Mouse (Mus musculus): Measurements from ENCODE around the gene Stk32b. TPM values are rescaled to one million over a fixed set of nuclear protein-coding genes. Genes with fewer than 3 reads are reported as not detected.
A peak's percentile ranks its signal among the peaks of the same experiment; 100 is the strongest.

Stk32b gene
- polyA plus RNA-seq, 1 experiment from 2014 or later = 11.6 TPM

DNA sequence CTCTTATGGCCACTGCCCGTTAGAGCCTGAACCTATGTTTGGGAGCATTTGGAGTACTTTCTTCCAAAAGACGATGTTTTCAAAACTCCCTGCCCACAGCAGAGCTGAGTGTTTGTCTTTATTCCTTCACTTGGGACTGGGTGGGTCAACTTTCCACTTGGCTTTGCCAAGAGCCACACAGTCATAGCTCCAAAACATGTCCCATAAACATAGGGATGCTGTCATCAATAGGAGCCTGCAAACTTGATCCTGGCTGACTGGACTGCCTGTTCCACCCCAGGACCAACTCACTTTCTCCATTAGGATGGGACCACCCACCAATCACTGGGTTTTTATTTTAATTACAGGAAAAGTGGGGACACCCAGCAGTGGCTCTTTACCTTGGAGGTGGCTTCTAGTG is 13.8 kb upstream of the Stk32b start:
- Histone ChIP-seq H3K4me3 (ENCODE audit: low read depth, low read length) (no peak overlapping the region), H3K27ac (ENCODE audit: low read depth, low read length) (no peak overlapping the region), H3K9me3 (ENCODE audit: control insufficient read depth, low read length) (no peaks in the 10 kb centered on the region), H3K9ac (ENCODE audit: low read length) (no peak overlapping the region), H3K27me3 (ENCODE audit: control insufficient read depth, insufficient read depth, low read length) (no peaks in the 10 kb centered on the region), H3K36me3 (ENCODE audit: control insufficient read depth, insufficient read depth, low read length) (no peaks in the 10 kb centered on the region), H3K4me1 (ENCODE audit: control insufficient read depth, insufficient read depth, low read length) (no peaks in the 10 kb centered on the region), H3K4me2 (ENCODE audit: low read depth) (no peak overlapping the region)
- whole genome bisulfite sequencing = 89% methylated on average over 2 of the region's 2 CpGs
- DNase-seq (ENCODE audit: low spot score) (no peak), ATAC-seq (ENCODE audit: insufficient read depth, low FRiP score, low TSS enrichment) (no peak)

DNA sequence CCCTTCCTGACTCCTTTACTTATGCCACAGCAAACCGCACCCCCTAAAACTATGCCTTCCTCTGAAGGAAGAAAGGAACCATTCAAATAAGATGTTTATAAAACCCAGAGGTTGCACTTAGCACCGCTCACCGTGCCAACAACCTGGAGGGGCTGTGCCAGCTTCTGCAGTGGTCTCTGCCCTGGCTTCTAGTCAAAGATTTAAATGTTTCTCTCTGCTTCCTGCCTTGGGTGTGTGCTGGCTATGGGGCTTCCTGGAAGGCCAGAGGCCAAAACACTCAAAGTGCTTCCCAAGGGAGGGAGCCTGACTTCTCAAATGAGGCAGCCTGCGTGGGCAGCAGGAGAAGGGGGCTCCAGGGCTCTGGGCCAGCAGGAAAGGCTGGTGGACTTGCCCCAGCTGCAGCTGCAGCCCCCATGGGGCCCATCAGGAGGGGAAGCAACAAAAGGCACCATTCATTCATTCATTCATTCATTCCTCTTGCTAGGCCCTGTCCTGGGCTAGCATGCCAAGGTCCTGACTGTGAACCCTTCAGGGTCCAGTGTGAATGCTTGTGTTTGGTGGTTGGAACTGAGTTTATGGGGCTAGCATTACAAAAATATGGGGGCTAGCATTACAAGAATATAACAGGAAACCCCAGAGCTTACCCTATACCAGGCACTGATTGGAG is 8.4 kb upstream of the Stk32b start:
- no peak overlapping the region for H3K4me3 ChIP-seq (ENCODE audit: low read depth, low read length)
- H3K9me3 ChIP-seq (ENCODE audit: control insufficient read depth, low read length) = no peaks in the 10 kb centered on the region
- H3K27me3 ChIP-seq (ENCODE audit: control insufficient read depth, insufficient read depth, low read length) = no peaks in the 10 kb centered on the region
- no peak overlapping the region for H3K27ac ChIP-seq (ENCODE audit: low read depth, low read length)
- H3K9ac ChIP-seq (ENCODE audit: low read length) = no peak overlapping the region
- WGBS = 90% methylated on average over 4 of the region's 4 CpGs
- no peak for ATAC-seq (ENCODE audit: insufficient read depth, low FRiP score, low TSS enrichment)
- DNase-seq (ENCODE audit: low spot score) = no peak
- no peaks in the 10 kb centered on the region for H3K4me1 ChIP-seq (ENCODE audit: control insufficient read depth, insufficient read depth, low read length)
- H3K4me2 ChIP-seq (ENCODE audit: low read depth) = no peak overlapping the region
- H3K36me3 ChIP-seq (ENCODE audit: control insufficient read depth, insufficient read depth, low read length) = no peaks in the 10 kb centered on the region

DNA sequence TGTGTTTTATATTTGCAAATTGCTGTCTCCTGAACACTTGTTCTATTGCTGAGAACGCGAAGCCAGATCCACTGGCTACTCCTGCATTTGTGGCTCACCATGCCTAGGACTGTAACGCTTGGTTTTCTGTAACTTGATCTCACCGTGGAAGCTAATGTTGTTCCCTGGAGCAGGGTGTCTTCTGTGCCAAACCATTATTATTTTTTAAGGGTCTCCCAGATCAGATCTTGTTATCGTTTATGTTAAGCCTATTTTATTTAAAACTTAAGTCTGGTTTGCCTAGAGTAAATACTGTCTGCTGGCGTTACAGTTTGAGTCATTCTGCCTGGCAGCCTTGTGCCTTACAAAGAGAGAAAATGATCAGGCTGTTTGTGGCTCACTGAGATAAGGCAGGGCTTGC is 3.7 kb upstream of the Stk32b start:
- H3K4me1 ChIP-seq (ENCODE audit: control insufficient read depth, insufficient read depth, low read length) = 0 out of 2 replicates have a peak, but pooled peaks cover 2% of the 10 kb centered on the region
- no peak overlapping the region for H3K9ac ChIP-seq (ENCODE audit: low read length)
- H3K27me3 ChIP-seq (ENCODE audit: control insufficient read depth, insufficient read depth, low read length) = no peaks in the 10 kb centered on the region; the same call in 1 of the 2 replicates
- H3K27ac ChIP-seq (ENCODE audit: low read depth, low read length) = no peak overlapping the region
- ATAC-seq (ENCODE audit: insufficient read depth, low FRiP score, low TSS enrichment) = no peak
- H3K4me3 ChIP-seq (ENCODE audit: low read depth, low read length) = no peak overlapping the region
- no peak overlapping the region for H3K4me2 ChIP-seq (ENCODE audit: low read depth)
- no peaks in the 10 kb centered on the region for H3K9me3 ChIP-seq (ENCODE audit: control insufficient read depth, low read length)
- no peaks in the 10 kb centered on the region for H3K36me3 ChIP-seq (ENCODE audit: control insufficient read depth, insufficient read depth, low read length)
- 34% methylated on average over 6 of the region's 6 CpGs for WGBS
- no peak for DNase-seq (ENCODE audit: low spot score)

DNA sequence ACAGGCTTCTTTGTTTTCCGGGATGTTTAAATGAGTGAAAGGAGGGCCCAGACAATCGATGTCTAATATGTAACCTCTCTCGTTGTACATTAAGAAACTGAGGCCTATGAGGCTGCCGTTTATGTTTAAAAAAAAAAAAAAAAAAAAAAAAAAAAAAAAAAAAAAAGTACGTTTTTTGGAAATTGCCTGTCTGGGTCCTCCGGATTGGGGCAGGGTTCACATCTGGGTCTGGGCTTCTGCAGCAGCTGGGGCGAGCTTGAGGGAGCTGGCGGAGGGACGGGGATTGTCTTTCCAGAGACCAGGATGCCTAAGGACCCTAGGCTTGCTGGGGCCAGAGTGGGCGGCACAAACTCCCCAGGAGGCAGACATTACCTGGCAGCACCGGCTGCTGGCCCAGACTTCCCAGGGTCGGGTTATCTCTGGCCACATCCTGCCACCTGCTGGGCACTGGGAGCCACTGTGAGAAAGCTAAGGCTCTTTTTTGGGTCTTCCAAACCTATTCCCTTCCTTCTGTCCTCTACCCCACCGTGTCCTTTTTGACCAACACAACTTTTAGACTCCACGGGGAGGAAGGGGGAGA is 503 bp upstream of the Stk32b start:
- Histone ChIP-seq H3K4me1 (ENCODE audit: control insufficient read depth, insufficient read depth, low read length) (0 out of 2 replicates have a peak, but pooled peaks cover 2% of the 10 kb centered on the region), H3K9me3 (ENCODE audit: control insufficient read depth, low read length) (no peaks in the 10 kb centered on the region), H3K9ac (ENCODE audit: low read length) (peak overlapping the region; percentile 51), H3K4me2 (ENCODE audit: low read depth) (peak overlapping the region; percentile 79), H3K36me3 (ENCODE audit: control insufficient read depth, insufficient read depth, low read length) (no peaks in the 10 kb centered on the region), H3K27ac (ENCODE audit: low read depth, low read length) (0 out of 2 replicates have a peak overlapping the region, but pooled peaks have one; percentile 27), H3K27me3 (ENCODE audit: control insufficient read depth, insufficient read depth, low read length) (no peaks in the 10 kb centered on the region; the same call in 1 of the 2 replicates), H3K4me3 (ENCODE audit: low read depth, low read length) (peak overlapping the region; percentile 39)
- peak; percentile 52 for ATAC-seq (ENCODE audit: insufficient read depth, low FRiP score, low TSS enrichment)
- peak; percentile 72 for DNase-seq (ENCODE audit: low spot score)
- WGBS = 2% methylated on average over 14 of the region's 14 CpGs

DNA sequence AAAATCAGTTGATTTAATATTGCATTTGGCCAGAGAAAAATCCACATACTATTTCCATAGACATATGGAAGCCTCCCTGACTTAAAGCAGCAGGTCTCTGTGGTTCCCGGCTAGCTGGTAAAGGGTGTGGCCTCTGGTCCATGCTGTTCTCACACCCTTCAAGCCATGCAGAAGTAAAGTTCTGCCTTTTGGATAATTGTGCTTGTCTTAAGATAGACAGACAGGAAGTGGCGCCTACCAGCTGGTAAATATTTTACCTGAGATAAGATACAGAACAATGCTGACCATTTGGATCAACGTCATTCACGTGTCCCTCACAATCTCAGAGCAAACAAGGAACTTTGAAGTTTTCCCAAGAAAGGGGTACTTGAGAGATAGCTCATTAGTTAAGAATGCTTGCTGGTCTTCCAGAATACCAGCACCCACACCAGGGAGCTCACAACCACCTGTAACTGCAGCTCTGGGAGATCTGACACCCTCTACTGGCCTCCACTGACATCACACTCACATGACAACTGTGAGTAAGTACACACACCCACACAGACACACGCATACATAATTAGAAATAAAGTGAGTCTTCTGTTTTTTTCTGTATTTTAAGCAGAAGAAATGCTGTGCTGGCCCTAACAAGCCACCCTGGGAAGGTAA is 7.6 kb downstream of the Stk32b start:
- DNase-seq (ENCODE audit: low spot score) (no peak), ATAC-seq (ENCODE audit: insufficient read depth, low FRiP score, low TSS enrichment) (no peak)
- WGBS = 90% methylated on average over 5 of the region's 5 CpGs

DNA sequence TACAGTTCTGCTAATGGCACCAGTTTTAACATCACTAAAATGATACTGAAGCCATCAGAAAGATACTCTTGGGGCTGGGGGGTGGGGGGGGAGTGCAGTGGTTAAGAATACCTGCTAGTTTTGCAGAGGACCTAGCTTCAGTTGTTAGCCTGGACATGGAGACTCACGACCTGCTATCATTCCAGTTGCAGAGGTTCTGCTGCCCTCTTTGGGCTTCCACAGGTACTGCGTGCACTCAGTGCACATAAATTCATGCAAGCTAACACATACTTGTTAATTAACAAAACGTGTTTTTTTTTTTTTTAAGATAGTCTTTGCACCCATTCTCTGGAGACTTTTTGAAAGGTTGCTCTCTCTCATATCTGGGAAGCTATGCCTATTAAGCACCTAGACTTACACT is 8.8 kb downstream of the Stk32b start:
- 60% methylated on average over 3 of the region's 3 CpGs for WGBS

More for the DNA sequence above, 7.6 kb downstream of the Stk32b start:
- no peaks in the 10 kb centered on the region for H3K36me3 ChIP-seq (ENCODE audit: control insufficient read depth, insufficient read depth, low read length)
- H3K4me1 ChIP-seq (ENCODE audit: control insufficient read depth, insufficient read depth, low read length) = no peaks in the 10 kb centered on the region
- H3K4me3 ChIP-seq (ENCODE audit: low read depth, low read length) = no peak overlapping the region
- H3K9me3 ChIP-seq (ENCODE audit: control insufficient read depth, low read length) = 0 out of 2 replicates have a peak, but pooled peaks cover 4% of the 10 kb centered on the region
- no peak overlapping the region for H3K4me2 ChIP-seq (ENCODE audit: low read depth)
- no peak overlapping the region for H3K27ac ChIP-seq (ENCODE audit: low read depth, low read length)
- no peak overlapping the region for H3K9ac ChIP-seq (ENCODE audit: low read length)
- H3K27me3 ChIP-seq (ENCODE audit: control insufficient read depth, insufficient read depth, low read length) = no peaks in the 10 kb centered on the region

DNA sequence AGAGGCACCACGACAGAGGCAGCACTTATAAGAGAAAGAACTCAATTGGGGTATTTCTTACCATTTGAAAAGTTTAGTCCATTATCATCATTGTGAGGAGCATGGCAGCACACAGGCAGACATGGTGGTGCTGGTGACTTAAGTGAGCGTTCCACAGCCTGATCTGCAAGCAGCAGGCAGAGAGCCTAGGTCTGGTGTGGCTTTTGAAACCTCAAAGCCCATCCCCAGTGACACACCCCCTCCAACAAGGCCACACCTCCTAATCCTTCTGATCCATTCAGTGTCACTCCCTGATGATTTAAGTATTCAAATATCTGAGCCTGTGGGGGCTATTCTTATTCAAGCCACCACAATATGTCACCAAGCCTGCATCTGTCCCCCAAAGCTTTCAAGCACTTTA is 12.0 kb downstream of the Stk32b start:
- WGBS = 81% methylated on average over 2 of the region's 2 CpGs
- Histone ChIP-seq H3K4me3 (ENCODE audit: low read depth, low read length) (no peak overlapping the region), H3K27me3 (ENCODE audit: control insufficient read depth, insufficient read depth, low read length) (no peaks in the 10 kb centered on the region), H3K9me3 (ENCODE audit: control insufficient read depth, low read length) (0 out of 2 replicates have a peak, but pooled peaks cover 4% of the 10 kb centered on the region), H3K9ac (ENCODE audit: low read length) (no peak overlapping the region), H3K36me3 (ENCODE audit: control insufficient read depth, insufficient read depth, low read length) (no peaks in the 10 kb centered on the region), H3K4me2 (ENCODE audit: low read depth) (no peak overlapping the region), H3K27ac (ENCODE audit: low read depth, low read length) (no peak overlapping the region), H3K4me1 (ENCODE audit: control insufficient read depth, insufficient read depth, low read length) (no peaks in the 10 kb centered on the region)
- no peak for DNase-seq (ENCODE audit: low spot score)
- ATAC-seq (ENCODE audit: insufficient read depth, low FRiP score, low TSS enrichment) = no peak

More for the DNA sequence above, 8.8 kb downstream of the Stk32b start:
- Histone ChIP-seq H3K4me1 (ENCODE audit: control insufficient read depth, insufficient read depth, low read length) (no peaks in the 10 kb centered on the region), H3K4me3 (ENCODE audit: low read depth, low read length) (no peak overlapping the region), H3K27ac (ENCODE audit: low read depth, low read length) (no peak overlapping the region), H3K9me3 (ENCODE audit: control insufficient read depth, low read length) (0 out of 2 replicates have a peak, but pooled peaks cover 4% of the 10 kb centered on the region), H3K36me3 (ENCODE audit: control insufficient read depth, insufficient read depth, low read length) (no peaks in the 10 kb centered on the region), H3K4me2 (ENCODE audit: low read depth) (no peak overlapping the region), H3K27me3 (ENCODE audit: control insufficient read depth, insufficient read depth, low read length) (no peaks in the 10 kb centered on the region), H3K9ac (ENCODE audit: low read length) (no peak overlapping the region)
- ATAC-seq (ENCODE audit: insufficient read depth, low FRiP score, low TSS enrichment) (no peak), DNase-seq (ENCODE audit: low spot score) (no peak)

DNA sequence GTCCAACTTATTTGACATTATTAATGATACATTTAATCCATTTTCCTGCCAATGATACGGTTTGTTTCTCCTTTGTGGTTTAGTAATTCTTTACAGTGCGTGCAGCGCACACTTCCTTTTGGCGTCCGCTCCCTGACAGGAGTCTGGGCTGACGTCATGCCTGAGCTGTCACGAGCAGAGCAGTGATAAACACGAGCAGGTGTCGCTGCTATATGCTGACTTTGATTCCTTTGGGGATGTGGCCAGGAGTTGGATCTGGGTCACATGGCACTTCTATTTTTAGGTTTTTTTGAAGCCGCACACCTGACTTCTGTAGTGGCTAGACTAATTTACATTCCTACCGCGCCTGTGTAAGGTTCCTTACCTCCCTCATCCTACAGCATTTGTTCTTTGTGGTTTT is 17.2 kb downstream of the Stk32b start:
- WGBS = 76% methylated on average over 12 of the region's 12 CpGs

More for the DNA sequence above, 17.2 kb downstream of the Stk32b start:
- H3K27ac ChIP-seq (ENCODE audit: low read depth, low read length) = no peak overlapping the region
- H3K9me3 ChIP-seq (ENCODE audit: control insufficient read depth, low read length) = no peaks in the 10 kb centered on the region
- DNase-seq (ENCODE audit: low spot score) (no peak), ATAC-seq (ENCODE audit: insufficient read depth, low FRiP score, low TSS enrichment) (no peak)
- H3K9ac ChIP-seq (ENCODE audit: low read length) = no peak overlapping the region
- H3K4me3 ChIP-seq (ENCODE audit: low read depth, low read length) = no peak overlapping the region
- no peaks in the 10 kb centered on the region for H3K27me3 ChIP-seq (ENCODE audit: control insufficient read depth, insufficient read depth, low read length)
- no peak overlapping the region for H3K4me2 ChIP-seq (ENCODE audit: low read depth)
- no peaks in the 10 kb centered on the region for H3K4me1 ChIP-seq (ENCODE audit: control insufficient read depth, insufficient read depth, low read length)
- no peaks in the 10 kb centered on the region for H3K36me3 ChIP-seq (ENCODE audit: control insufficient read depth, insufficient read depth, low read length)

Data from neural tube, embryonic 11.5 days (tissue).